ENCODE assay signal across 8 mouse cellular contexts in the genomic region with DNA sequence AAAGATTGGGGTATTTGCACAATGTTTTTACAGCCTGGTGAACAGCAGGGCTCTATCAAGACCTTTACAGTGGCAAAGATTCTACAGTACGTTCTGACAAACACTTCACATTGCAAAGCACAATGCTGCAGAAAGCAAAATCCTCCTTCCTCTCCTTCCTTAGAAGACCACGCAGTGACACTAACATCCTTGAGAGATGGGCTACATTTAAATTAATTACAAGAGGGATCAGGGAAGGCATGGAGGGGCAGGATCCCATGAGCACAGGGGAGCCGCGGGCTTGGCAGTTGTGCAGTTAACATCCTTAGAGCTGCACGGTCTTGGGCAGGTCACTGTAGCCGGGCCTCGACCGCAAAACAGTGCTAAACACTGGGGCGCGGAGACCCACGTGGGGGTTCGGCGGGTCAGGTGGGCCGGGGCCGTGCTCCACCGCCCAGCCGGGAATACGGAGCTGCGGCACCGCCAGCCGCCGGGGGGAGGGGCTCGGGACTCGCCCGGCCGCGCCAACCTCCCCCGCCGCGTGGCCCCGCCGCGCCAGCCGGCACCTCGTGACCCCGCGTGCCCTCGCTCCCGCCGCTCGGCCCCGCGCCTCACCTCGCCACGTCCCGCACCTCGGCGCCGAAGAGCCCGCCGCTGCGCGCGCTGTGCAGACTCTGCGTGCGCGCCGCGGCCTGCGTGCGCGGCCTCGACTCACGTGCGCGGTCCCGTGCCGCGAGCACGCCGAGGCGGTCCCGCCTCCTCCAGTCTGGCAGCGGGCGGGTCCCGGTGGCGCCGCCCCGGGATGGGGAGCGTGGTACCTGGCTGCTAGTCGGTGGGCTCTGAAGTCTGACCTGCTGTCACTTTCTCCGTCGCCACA. TPM values are rescaled to one million over a fixed set of nuclear protein-coding genes. Genes with fewer than 3 reads are reported as not detected.
DNase-seq lines count a peak whose midpoint lies in the region; TF ChIP-seq lines count a peak whose summit lies in the region.

Gene Tada2a (minus strand): TSS at position 658 of the 856 bp plus-strand sequence.
Gene Acaca (plus strand): TSS at position 730 of the 856 bp plus-strand sequence.

- intact Hi-C loops in left cerebral cortex, postnatal 25 days (cut with DNase I) = loop anchor here (5.0 kb wide), 2 partner anchors 48 to 62 kb away; partner anchors contain the start of gene Dusp14

- H3K4me1 ChIP-seq in cortical plate, adult 2 months (ENCODE audit: control insufficient read depth, insufficient read depth, low read length) = peaks cover 3% of the 10 kb centered on the region; the same call in 1 of the 2 replicates

- peak within 1 kb of the TSS; percentile 75 for H3K4me3 ChIP-seq in cortical plate, adult 2 months (ENCODE audit: insufficient read depth, low read length)

- TF ChIP-seq CTCF in cortical plate, adult 2 months (IDR thresholded peaks at IDR 0.05; ENCODE audit: extremely low read depth, insufficient read depth, low read length) = no peak

- H3K27ac ChIP-seq in cortical plate, adult 2 months (ENCODE audit: insufficient read depth, low read length) = peak within 1 kb of the TSS; percentile 69; the same call in 1 of the 2 replicates

- peak; percentile 84 to 92 for DNase-seq in adrenal gland, adult (ENCODE audit: inconsistent age in 2 of 2, low spot score in 1 of 2)
- peak; percentile 57 to 69 for DNase-seq in gastrocnemius, adult 8-10 months (ENCODE audit: low spot score in 2 of 2)
- peak; percentile 88 for DNase-seq in induced T-regulatory cell, adult 2 months (ENCODE audit: low read depth)
- DNase-seq in left cerebral cortex, postnatal 25 days (ENCODE audit: low spot score in 2 of 2) = peak; percentile 74 to 86
- peak; percentile 89 for DNase-seq in mesoderm, embryonic 11.5 days (ENCODE audit: low read depth, low spot score)
- peak; percentile 88 for DNase-seq in right cerebral cortex, postnatal 25 days
- peak; percentile 68 to 69 for DNase-seq in urinary bladder, postnatal 36 days (ENCODE audit: low spot score in 2 of 2)

- TF ChIP-seq POLR2A in cortical plate, adult 2 months (IDR thresholded peaks at IDR 0.05; ENCODE audit: extremely low read depth, insufficient read depth, low read length) = peak; percentile 77; the same call in 1 of the 2 replicates

RNA-seq across cellular contexts. Expression of gene Tada2a, which starts in this region (rescaled TPM):
- 49.0 and 66.4 TPM in 2 replicates for polyA plus RNA-seq in cortical plate, adult 2 months (2012; rRNA removed)
- total RNA-seq in gastrocnemius, adult 8-10 months (2022) = 10 to 100 TPM in 3 of 4 experiments, 1 to 10 TPM in 1; 9.7 to 14.3 (median 13.0) TPM
- total RNA-seq in left cerebral cortex, postnatal 25 days (2021) = 10 to 100 TPM; 34.6 to 36.2 TPM

RNA-seq across cellular contexts. Expression of gene Acaca, which starts in this region (rescaled TPM):
- 27.0 and 28.0 TPM in 2 replicates for polyA plus RNA-seq in cortical plate, adult 2 months (2012; rRNA removed)
- total RNA-seq in gastrocnemius, adult 8-10 months (2022) = 10 to 100 TPM; 12.2 to 16.7 (median 15.6) TPM
- total RNA-seq in left cerebral cortex, postnatal 25 days (2021) = 10 to 100 TPM; 77.2 to 79.4 TPM

Comparison
In these comparisons a context has a peak if more than half of its experiments do, and no peak if none do; other contexts are left out.
1. Peak in every context shown above with its lines: DNase-seq, H3K4me3 ChIP-seq and H3K27ac ChIP-seq.
2. RNA of gene Acaca (total RNA-seq): 77.2 to 79.4 TPM in left cerebral cortex, postnatal 25 days; 12.2 to 16.7 TPM in gastrocnemius, adult 8-10 months; every median in the first group is over 4 times any median in the second.